Mouse (Mus musculus): Measurements from ENCODE around the gene Trappc3l. TPM values are rescaled to one million over a fixed set of nuclear protein-coding genes. Genes with fewer than 3 reads are reported as not detected.

Gene Trappc3l
- polyA plus RNA-seq (2015; fragmentation: Illumina TruSeq; extraction: RNeasy Lipid Tissue Mini Kit (QIAGEN cat#74804); ENCODE audit: insufficient read depth, low replicate concordance) = not detected

DNA sequence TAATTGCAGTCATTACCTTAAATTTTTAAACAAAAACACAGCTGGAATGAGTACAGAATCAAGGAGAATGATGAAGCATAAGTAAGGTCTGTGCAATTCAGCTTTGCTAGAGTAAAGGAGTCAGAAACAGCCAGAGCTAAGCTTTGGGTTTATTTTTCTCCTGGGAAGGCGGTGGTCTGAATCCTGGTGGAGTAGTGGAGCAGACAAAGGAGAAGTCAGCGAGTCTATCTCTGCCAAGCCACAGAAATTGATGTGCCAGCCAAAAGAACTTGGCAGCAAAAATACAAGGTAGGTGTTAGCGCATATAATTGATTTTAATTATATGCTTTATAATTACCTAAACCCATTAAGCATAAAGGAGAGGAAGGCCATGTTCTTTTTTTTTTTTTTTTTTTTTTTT is at the start of gene Trappc3l:
Trappc3l (plus strand) TSS at position 197 of the 400 bp plus-strand sequence.

GRCm38 (mm10) chr10:34019302-34020075 is 17.9 kb upstream of the Trappc3l start, which contains the start of gene Rwdd1:
Rwdd1 (minus strand) TSS chr10:34019624.

DNA sequence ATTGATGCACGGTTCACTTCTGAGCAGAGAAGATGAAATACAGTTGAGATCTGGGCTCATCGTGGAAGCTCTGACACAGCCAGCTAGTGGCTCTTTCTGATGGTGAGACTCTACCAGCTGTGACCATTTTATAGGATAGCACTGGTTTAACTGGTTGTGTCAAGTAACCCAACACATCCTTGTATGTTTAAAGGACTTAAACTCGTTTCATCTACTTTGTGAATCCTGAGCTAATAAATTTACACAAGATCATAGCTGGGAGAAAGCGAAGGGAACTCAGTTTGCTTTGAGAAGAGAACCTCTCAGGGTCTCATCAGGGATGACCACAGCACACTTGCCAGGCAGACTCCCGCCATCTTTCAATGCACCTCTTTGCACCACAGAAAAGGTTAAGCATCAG is 6.8 kb downstream of the Trappc3l start, which contains the start of gene Calhm4:
Calhm4 (minus strand) TSS at position 101 of the 400 bp plus-strand sequence.

GRCm38 (mm10) chr10:34096418-34096883 is 59.1 kb downstream of the Trappc3l start, which contains the start of gene Calhm5:
Calhm5 (minus strand) TSS chr10:34096519.

GRCm38 (mm10) chr10:34127392-34128378 is 90.3 kb downstream of the Trappc3l start, which contains the start of gene Calhm6:
Calhm6 (minus strand) TSS chr10:34127984.

Other genes with a start within 250 kb of the Trappc3l start
- gene Sult3a1, start 179.9 kb upstream of the Trappc3l start, polyA plus RNA-seq (2015; fragmentation: Illumina TruSeq; extraction: RNeasy Lipid Tissue Mini Kit (QIAGEN cat#74804); ENCODE audit: insufficient read depth, low replicate concordance) = not detected
- gene Rsph4a, start 132.5 kb upstream of the Trappc3l start, polyA plus RNA-seq (2015; fragmentation: Illumina TruSeq; extraction: RNeasy Lipid Tissue Mini Kit (QIAGEN cat#74804); ENCODE audit: insufficient read depth, low replicate concordance) = not detected
- gene Zup1, start 86.3 kb upstream of the Trappc3l start, polyA plus RNA-seq (2015; fragmentation: Illumina TruSeq; extraction: RNeasy Lipid Tissue Mini Kit (QIAGEN cat#74804); ENCODE audit: insufficient read depth, low replicate concordance) = 78.5 TPM
- 89.8 TPM for gene Rwdd1, start 18.0 kb upstream of the Trappc3l start, polyA plus RNA-seq (2015; fragmentation: Illumina TruSeq; extraction: RNeasy Lipid Tissue Mini Kit (QIAGEN cat#74804); ENCODE audit: insufficient read depth, low replicate concordance)
- not detected for gene Calhm4, start 6.7 kb downstream of the Trappc3l start, polyA plus RNA-seq (2015; fragmentation: Illumina TruSeq; extraction: RNeasy Lipid Tissue Mini Kit (QIAGEN cat#74804); ENCODE audit: insufficient read depth, low replicate concordance)
- gene Calhm5, start 58.9 kb downstream of the Trappc3l start, polyA plus RNA-seq (2015; fragmentation: Illumina TruSeq; extraction: RNeasy Lipid Tissue Mini Kit (QIAGEN cat#74804); ENCODE audit: insufficient read depth, low replicate concordance) = 2.2 TPM
- gene Calhm6, start 90.4 kb downstream of the Trappc3l start, polyA plus RNA-seq (2015; fragmentation: Illumina TruSeq; extraction: RNeasy Lipid Tissue Mini Kit (QIAGEN cat#74804); ENCODE audit: insufficient read depth, low replicate concordance) = 34.7 TPM
- gene Dse, start 170.1 kb downstream of the Trappc3l start, polyA plus RNA-seq (2015; fragmentation: Illumina TruSeq; extraction: RNeasy Lipid Tissue Mini Kit (QIAGEN cat#74804); ENCODE audit: insufficient read depth, low replicate concordance) = 32.5 TPM
- 61.2 TPM for gene Tspyl1, start 244.6 kb downstream of the Trappc3l start, polyA plus RNA-seq (2015; fragmentation: Illumina TruSeq; extraction: RNeasy Lipid Tissue Mini Kit (QIAGEN cat#74804); ENCODE audit: insufficient read depth, low replicate concordance)

Measured in spleen, adult 10 weeks (tissue).